Mouse (Mus musculus): ENCODE measurements around the gene Isca2. TPM values are rescaled to one million over a fixed set of nuclear protein-coding genes. Genes with fewer than 3 reads are reported as not detected.

Isca2 gene
- total and polyA plus RNA-seq, 3 experiments = 70.6 to 71.1 TPM; not detected in 1

DNA sequence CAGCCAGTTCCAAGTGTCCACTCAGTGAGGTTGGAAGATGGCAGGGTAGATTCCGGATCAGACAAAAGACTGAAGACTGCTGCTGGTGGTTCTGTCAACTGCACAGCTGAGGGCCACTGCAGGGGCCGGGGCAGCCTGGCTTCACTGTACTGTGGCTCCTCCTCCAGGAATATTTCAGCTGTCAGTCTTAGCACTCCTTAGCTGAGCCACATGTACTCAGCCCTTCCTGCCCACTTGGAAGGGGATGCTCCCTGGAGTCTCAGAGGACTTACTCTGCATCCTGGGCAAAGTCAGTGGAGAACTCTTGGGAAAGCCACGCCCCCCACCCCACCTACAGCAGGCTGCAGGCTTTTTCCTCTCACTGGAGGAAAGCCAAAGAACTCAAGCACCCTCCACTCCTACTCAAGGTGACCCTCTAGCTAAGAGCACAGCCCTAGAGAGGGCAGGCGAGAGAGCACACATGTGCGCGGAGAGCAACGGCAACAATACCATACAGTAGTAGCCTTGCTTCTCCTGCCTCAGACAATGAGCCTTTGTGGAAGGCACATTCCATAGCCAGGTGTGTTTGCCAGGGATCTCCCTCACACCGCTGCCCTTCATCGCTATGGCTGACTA, 32.3 kb downstream of the Isca2 start:
- TF ChIP-seq ZC3H11A (IDR thresholded peaks at IDR 0.05; ENCODE audit: low read depth, low read length) = no peak
- no peak for TF ChIP-seq UBTF (IDR thresholded peaks at IDR 0.05; ENCODE audit: borderline replicate concordance, insufficient read depth, low read depth, low read length)
- TF ChIP-seq MYB (IDR thresholded peaks at IDR 0.05; ENCODE audit: low read depth, low read length) = no peak
- no peak for TF ChIP-seq MEF2A (IDR thresholded peaks at IDR 0.05; ENCODE audit: extremely low read depth, insufficient replicate concordance, low read depth, low read length, poor library complexity, severe bottlenecking)
- no peak for TF ChIP-seq POLR2AphosphoS2 (IDR thresholded peaks at IDR 0.05; ENCODE audit: low read length)
- no peak for TF ChIP-seq USF1 (IDR thresholded peaks at IDR 0.05; ENCODE audit: low read depth, low read length)
- no peak for TF ChIP-seq EP300 (IDR thresholded peaks at IDR 0.05; ENCODE audit: low read depth in 1 of 2, low read length in 2 of 2)
- TF ChIP-seq ZKSCAN1 (IDR thresholded peaks at IDR 0.05; ENCODE audit: low read depth, low read length) = no peak
- TF ChIP-seq ETS1 (IDR thresholded peaks at IDR 0.05; ENCODE audit: low read depth, low read length) = no peak
- DNase-seq (ENCODE audit: low read depth, low spot score) = no peak
- H3K4me3 ChIP-seq (ENCODE audit: control insufficient read depth in 1 of 2, insufficient read depth in 1 of 2, low read depth in 2 of 2, low read length in 2 of 2) = no peak overlapping the region
- no peak overlapping the region for H3K9ac ChIP-seq (ENCODE audit: control insufficient read depth, low read depth, low read length, poor library complexity, severe bottlenecking)
- no peaks in the 10 kb centered on the region for H3K4me1 ChIP-seq (ENCODE audit: control insufficient read depth in 1 of 2, insufficient read depth in 2 of 2, low read length in 2 of 2)
- peaks cover 10 to 19% of the 10 kb centered on the region in 2 experiments for H3K27me3 ChIP-seq (ENCODE audit: control insufficient read depth in 1 of 2, insufficient read depth in 2 of 2, low read length in 2 of 2)
- no peaks in the 10 kb centered on the region for H3K9me3 ChIP-seq (replicated peaks; ENCODE audit: insufficient read depth, low read length)
- no peak overlapping the region for H3K27ac ChIP-seq (ENCODE audit: control insufficient read depth, low read depth, low read length)
- H3K79me2 ChIP-seq (ENCODE audit: control insufficient read depth, insufficient read depth, low read length, poor library complexity) = no peaks in the 10 kb centered on the region
- H3K36me3 ChIP-seq (ENCODE audit: control insufficient read depth in 1 of 2, insufficient read depth in 2 of 2, low read length in 2 of 2) = no peaks in the 10 kb centered on the region

DNA sequence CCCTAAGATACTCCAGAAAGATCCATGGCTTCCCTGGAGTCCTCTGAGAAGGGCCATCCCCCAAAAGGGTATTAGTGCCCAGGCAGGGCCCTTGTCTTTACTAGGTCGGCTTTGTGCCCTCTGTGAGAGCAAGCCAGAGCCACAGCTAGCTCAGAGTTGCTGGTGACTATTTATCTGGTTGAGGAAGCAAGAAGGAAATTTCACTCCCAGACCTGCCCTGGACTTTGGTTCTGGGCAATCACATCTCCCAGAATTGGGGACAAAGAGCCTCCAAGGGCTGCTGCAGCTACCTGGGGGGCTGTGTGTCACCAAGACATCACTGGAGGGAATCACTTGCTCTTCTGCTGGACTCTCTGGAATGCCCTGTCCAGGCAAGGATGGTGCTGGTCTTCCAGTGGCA, 33.0 kb downstream of the Isca2 start:
- Histone ChIP-seq H3K4me3 (ENCODE audit: control insufficient read depth in 1 of 2, insufficient read depth in 1 of 2, low read depth in 2 of 2, low read length in 2 of 2) (no peak overlapping the region), H3K79me2 (ENCODE audit: control insufficient read depth, insufficient read depth, low read length, poor library complexity) (no peaks in the 10 kb centered on the region), H3K9me3 (replicated peaks; ENCODE audit: insufficient read depth, low read length) (no peaks in the 10 kb centered on the region), H3K27me3 (ENCODE audit: control insufficient read depth in 1 of 2, insufficient read depth in 2 of 2, low read length in 2 of 2) (peaks cover 10 to 19% of the 10 kb centered on the region in 2 experiments), H3K27ac (ENCODE audit: control insufficient read depth, low read depth, low read length) (no peak overlapping the region), H3K36me3 (ENCODE audit: control insufficient read depth in 1 of 2, insufficient read depth in 2 of 2, low read length in 2 of 2) (no peaks in the 10 kb centered on the region), H3K4me1 (ENCODE audit: control insufficient read depth in 1 of 2, insufficient read depth in 2 of 2, low read length in 2 of 2) (no peaks in the 10 kb centered on the region), H3K9ac (ENCODE audit: control insufficient read depth, low read depth, low read length, poor library complexity, severe bottlenecking) (no peak overlapping the region)
- DNase-seq (ENCODE audit: low read depth, low spot score) = no peak
- TF ChIP-seq RCOR1 (IDR thresholded peaks at IDR 0.05; ENCODE audit: low read depth, low read length) (no peak), ELF1 (IDR thresholded peaks at IDR 0.05; ENCODE audit: low read depth, low read length) (no peak), USF1 (IDR thresholded peaks at IDR 0.05; ENCODE audit: low read depth, low read length) (no peak)

DNA sequence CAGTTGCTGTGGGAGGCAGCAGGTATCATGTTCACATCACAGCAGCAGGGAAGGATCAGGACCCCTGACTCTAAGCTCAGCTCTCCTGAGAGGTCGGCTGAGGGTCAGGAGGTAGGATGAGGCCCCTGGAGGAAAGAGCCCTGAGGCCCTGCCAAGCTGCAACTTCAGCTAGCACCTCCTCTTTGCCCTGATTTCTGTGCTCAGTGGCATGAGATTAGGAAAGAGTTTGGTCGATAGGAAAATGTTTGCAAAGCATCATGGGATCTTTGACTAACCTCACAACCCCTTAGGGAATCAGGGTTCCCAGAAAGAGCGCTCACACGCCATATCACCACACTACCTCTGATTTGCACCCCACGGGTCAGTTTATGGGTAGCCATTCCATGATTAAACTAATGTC, 33.7 kb downstream of the Isca2 start:
- Histone ChIP-seq H3K36me3 (ENCODE audit: control insufficient read depth in 1 of 2, insufficient read depth in 2 of 2, low read length in 2 of 2) (no peaks in the 10 kb centered on the region), H3K4me1 (ENCODE audit: control insufficient read depth in 1 of 2, insufficient read depth in 2 of 2, low read length in 2 of 2) (no peaks in the 10 kb centered on the region)
- no peak for TF ChIP-seq CTCF (IDR thresholded peaks at IDR 0.05 in 2 of 3, conservative IDR thresholded peaks at IDR 0.05 in 1 of 3; ENCODE audit: control insufficient read depth in 1 of 3, insufficient read depth in 1 of 3, low read depth in 2 of 3, low read length in 3 of 3, poor library complexity in 1 of 3, severe bottlenecking in 1 of 3)
- TF ChIP-seq TCF12 (IDR thresholded peaks at IDR 0.05; ENCODE audit: low read depth, low read length) = no peak
- no peak for TF ChIP-seq MXI1 (IDR thresholded peaks at IDR 0.05; ENCODE audit: low read depth, low read length)
- no peak for TF ChIP-seq ELF1 (IDR thresholded peaks at IDR 0.05; ENCODE audit: low read depth, low read length)
- no peak for TF ChIP-seq TAL1 (IDR thresholded peaks at IDR 0.05; ENCODE audit: low read length)
- TF ChIP-seq MAZ (IDR thresholded peaks at IDR 0.05; ENCODE audit: low read depth, low read length) = no peak
- no peak for TF ChIP-seq CHD2 (IDR thresholded peaks at IDR 0.05; ENCODE audit: low read length)
- TF ChIP-seq BHLHE40 (IDR thresholded peaks at IDR 0.05; ENCODE audit: borderline replicate concordance, low read depth, low read length) = no peak
- no peak for TF ChIP-seq POLR2AphosphoS5 (IDR thresholded peaks at IDR 0.05; ENCODE audit: borderline replicate concordance, low read depth, low read length)
- no peak for TF ChIP-seq EP300 (IDR thresholded peaks at IDR 0.05; ENCODE audit: low read depth in 1 of 2, low read length in 2 of 2)
- no peak for TF ChIP-seq MYC (IDR thresholded peaks at IDR 0.05; ENCODE audit: low read depth, low read length)
- TF ChIP-seq RAD21 (IDR thresholded peaks at IDR 0.05; ENCODE audit: low read depth, low read length) = no peak
- no peak for TF ChIP-seq POLR2AphosphoS2 (IDR thresholded peaks at IDR 0.05; ENCODE audit: low read length)
- TF ChIP-seq USF2 (IDR thresholded peaks at IDR 0.05; ENCODE audit: borderline replicate concordance in 1 of 2, insufficient read depth in 1 of 2, low read depth in 1 of 2, low read length in 2 of 2) = no peak
- no peak for TF ChIP-seq ZMIZ1 (IDR thresholded peaks at IDR 0.05; ENCODE audit: low read depth, low read length)
- TF ChIP-seq RCOR1 (IDR thresholded peaks at IDR 0.05; ENCODE audit: low read depth, low read length) = no peak
- TF ChIP-seq E2F4 (IDR thresholded peaks at IDR 0.05; ENCODE audit: borderline replicate concordance, low read depth, low read length) = no peak

More for the DNA sequence above, 33.7 kb downstream of the Isca2 start:
- H3K27me3 ChIP-seq (ENCODE audit: control insufficient read depth in 1 of 2, insufficient read depth in 2 of 2, low read length in 2 of 2) = peaks cover 10 to 19% of the 10 kb centered on the region in 2 experiments
- no peak for DNase-seq (ENCODE audit: low read depth, low spot score)
- no peak overlapping the region for H3K27ac ChIP-seq (ENCODE audit: control insufficient read depth, low read depth, low read length)
- H3K9me3 ChIP-seq (replicated peaks; ENCODE audit: insufficient read depth, low read length) = no peaks in the 10 kb centered on the region
- no peak overlapping the region for H3K4me3 ChIP-seq (ENCODE audit: control insufficient read depth in 1 of 2, insufficient read depth in 1 of 2, low read depth in 2 of 2, low read length in 2 of 2)
- no peaks in the 10 kb centered on the region for H3K79me2 ChIP-seq (ENCODE audit: control insufficient read depth, insufficient read depth, low read length, poor library complexity)
- H3K9ac ChIP-seq (ENCODE audit: control insufficient read depth, low read depth, low read length, poor library complexity, severe bottlenecking) = no peak overlapping the region

Measured in MEL (cell line).